Mouse (Mus musculus) neutrophil, adult 65 days (primary cell): Measurements from ENCODE around the gene Nceh1. TPM values are rescaled to one million over a fixed set of nuclear protein-coding genes. Genes with fewer than 3 reads are reported as not detected.

Source experiments
- total RNA-seq: library from RNA; stranded (reverse); gene quantifications from 2 replicates; pipeline ENCODE4 v1.2.4, GENCODE M21; 2023

The Nceh1 gene
- total RNA-seq, result 29.3 and 40.5 TPM in 2 replicates

DNA sequence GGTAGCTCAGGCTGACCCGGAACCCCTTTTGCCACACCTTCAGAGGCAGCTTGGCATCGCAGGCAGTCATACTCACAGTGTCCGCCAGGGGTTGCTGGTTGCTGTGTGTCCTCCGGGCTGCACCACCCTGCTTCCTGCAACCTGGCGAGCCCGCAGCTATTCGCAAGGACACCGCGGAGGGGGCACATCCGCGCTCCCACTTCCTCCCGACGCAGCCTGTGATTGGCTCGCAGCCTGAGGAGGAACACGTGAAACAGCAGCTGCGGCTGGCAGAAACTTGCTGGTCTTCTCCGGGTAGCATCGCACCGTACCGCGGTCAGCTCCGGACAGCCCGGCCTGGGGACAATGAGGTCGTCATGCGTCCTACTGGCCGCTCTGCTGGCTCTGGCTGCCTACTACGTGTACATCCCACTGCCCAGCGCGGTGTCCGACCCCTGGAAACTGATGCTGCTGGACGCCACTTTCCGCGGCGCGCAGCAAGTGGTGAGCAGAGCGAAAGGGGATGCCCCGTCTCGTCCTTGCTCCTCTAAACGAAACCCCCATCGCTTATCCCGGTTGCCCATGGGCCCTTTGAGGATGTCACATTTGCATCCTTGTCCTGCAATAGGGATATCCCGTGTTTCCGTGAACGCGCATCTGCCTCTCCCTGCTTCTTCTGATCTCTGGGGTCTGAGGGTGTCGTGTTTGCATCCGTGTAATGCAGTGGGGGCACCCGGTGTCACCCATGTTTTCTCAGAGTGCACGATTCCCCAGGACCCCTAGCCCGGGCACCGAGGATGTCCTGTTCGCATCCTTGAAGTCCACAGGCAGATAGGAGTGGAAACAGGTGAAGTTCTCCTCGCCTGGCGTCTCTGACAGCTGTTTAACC lies at the start of gene Nceh1:
Gene Nceh1 (plus strand): TSS at position 233 of the 868 bp plus-strand sequence.

GRCm38 (mm10) chr3:27153701-27154209 lies 29.0 kb upstream of the Nceh1 start, which contains the start of gene Ect2:
Gene Ect2, minus strand, starts transcription at chr3:27153878.

GRCm38 (mm10) chr3:27316559-27317287 lies 134.0 kb downstream of the Nceh1 start, which contains the start of gene Tnfsf10:
Gene Tnfsf10, plus strand, starts transcription at chr3:27317028.

Other genes with a start within 250 kb of the Nceh1 start
- 25.6 and 41.9 TPM in 2 replicates for gene Ect2, start 29.1 kb upstream of the Nceh1 start, total RNA-seq
- 0.19 and 0.43 TPM in 2 replicates for gene Tnfsf10, start 134.1 kb downstream of the Nceh1 start, total RNA-seq
- not detected in 2 replicates for gene Ghsr, start 188.4 kb downstream of the Nceh1 start, total RNA-seq